Mouse (Mus musculus): ENCODE results near the gene Dpep3.

DNA sequence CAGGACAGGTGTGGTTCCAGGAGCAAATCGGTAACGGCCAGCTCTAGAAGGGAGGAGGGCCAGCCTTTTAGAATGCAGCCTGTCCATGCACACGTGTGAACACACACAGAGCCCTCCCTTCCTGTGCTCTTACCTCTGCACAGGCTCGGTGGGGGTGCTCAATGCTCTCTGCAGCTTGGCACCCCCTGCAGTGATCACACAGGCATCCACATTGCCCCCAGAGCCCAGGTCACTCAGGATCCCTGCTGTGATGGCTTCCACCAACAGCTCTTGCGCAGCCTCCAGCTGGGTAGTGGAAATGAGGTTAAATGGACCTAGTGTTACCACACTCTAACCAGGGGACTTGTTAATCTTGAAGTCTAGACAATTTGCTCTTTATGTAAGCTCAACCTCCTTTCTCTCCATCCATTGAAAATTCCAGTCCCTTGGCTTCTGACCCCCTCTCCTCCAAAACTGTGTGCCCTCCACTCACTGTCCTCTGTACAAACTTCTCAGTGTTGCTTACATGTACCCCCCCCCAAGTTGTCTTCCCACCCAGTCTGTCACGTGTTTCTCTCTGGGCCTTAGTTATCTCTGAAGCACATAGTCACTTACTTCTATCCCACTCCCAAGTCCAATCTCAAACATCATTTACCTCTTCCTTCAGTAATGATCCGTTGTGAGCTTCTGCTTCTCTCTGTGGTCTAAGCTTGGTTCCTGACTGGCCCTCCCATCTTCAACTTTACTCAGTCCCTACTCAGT is 43.2 kb downstream of the Dpep3 start:
- TF ChIP-seq POLR2A (IDR thresholded peaks at IDR 0.05; ENCODE audit: insufficient read depth, low read depth, low read length): no peak
- no peak for TF ChIP-seq CTCF (IDR thresholded peaks at IDR 0.05)
